16 mouse cellular contexts compared by ENCODE assay signal in genomic region chr1:119409599-119410168, GRCm38 (mm10). TPM values are rescaled to one million over a fixed set of nuclear protein-coding genes. Genes with fewer than 3 reads are reported as not detected.
DNase-seq lines count a peak whose midpoint lies in the region; ATAC-seq and TF ChIP-seq lines count a peak whose summit lies in the region.
"Had no signal": no experiment of that assay in that cellular context is flagged by ENCODE, and none has a peak within 500 bp of the region (broad histone marks: within the 10 kb centered on the region; RNA-seq: fewer than 3 reads in every experiment).

No protein-coding gene starts in this region.

- H3K27ac ChIP-seq in kidney, embryonic 15.5 days: no peak overlapping the region
- H3K27ac ChIP-seq in stomach, embryonic 16.5 days (ENCODE audit: low read length): no peak overlapping the region
- no peak overlapping the region for H3K27ac ChIP-seq in stomach, postnatal 0 days (replicated peaks)
- H3K27ac ChIP-seq: embryonic facial prominence, embryonic 13.5 days; midbrain, embryonic 12.5 days had no signal

- ATAC-seq in kidney, embryonic 15.5 days (replicated peaks; ENCODE audit: low FRiP score): 0 out of 2 replicates have a peak, but pooled peaks have one; percentile 4
- ATAC-seq in stomach, embryonic 16.5 days (ENCODE audit: insufficient read depth, low FRiP score): peak; percentile 7; the same call in 1 of the 2 replicates
- no peak for ATAC-seq in stomach, postnatal 0 days (ENCODE audit: low FRiP score, low TSS enrichment)

- H3K36me3 ChIP-seq in kidney, embryonic 15.5 days: no peaks in the 10 kb centered on the region
- H3K36me3 ChIP-seq in stomach, embryonic 16.5 days (ENCODE audit: control insufficient read depth, insufficient read depth, low read length): no peaks in the 10 kb centered on the region
- H3K36me3 ChIP-seq in stomach, postnatal 0 days (ENCODE audit: control insufficient read depth, insufficient read depth, low read length): no peaks in the 10 kb centered on the region
- H3K36me3 ChIP-seq: embryonic facial prominence, embryonic 13.5 days; midbrain, embryonic 12.5 days had no signal

- WGBS in kidney, embryonic 15.5 days: 64% methylated on average over 5 of the region's 5 CpGs
- WGBS in stomach, embryonic 16.5 days: 46% methylated on average over 5 of the region's 5 CpGs
- 30% methylated on average over 5 of the region's 5 CpGs for WGBS in stomach, postnatal 0 days

- H3K4me2 ChIP-seq in kidney, embryonic 15.5 days: no peak overlapping the region
- H3K4me2 ChIP-seq in stomach, embryonic 16.5 days (ENCODE audit: low read depth, low read length): no peak overlapping the region
- no peak overlapping the region for H3K4me2 ChIP-seq in stomach, postnatal 0 days (replicated peaks; ENCODE audit: low read depth)
- H3K4me2 ChIP-seq: embryonic facial prominence, embryonic 13.5 days; midbrain, embryonic 12.5 days had no signal

- H3K9ac ChIP-seq in kidney, embryonic 15.5 days: no peak overlapping the region
- H3K9ac ChIP-seq in stomach, embryonic 16.5 days (ENCODE audit: low read length): no peak overlapping the region
- H3K9ac ChIP-seq in stomach, postnatal 0 days (ENCODE audit: low read length): no peak overlapping the region
- H3K9ac ChIP-seq: embryonic facial prominence, embryonic 13.5 days; midbrain, embryonic 12.5 days had no signal

- DNase-seq in cerebellum, postnatal 10 days: peak; percentile 66 to 71
- DNase-seq in cerebellum, adult 18-20 months: no peak
- DNase-seq in kidney, postnatal 10 days: no peak
- DNase-seq in stomach, postnatal 0 days (ENCODE audit: low spot score): no peak
- DNase-seq in ovary, postnatal 10 days (ENCODE audit: low spot score): no peak
- no peak for DNase-seq in kidney, adult 18-20 months
- DNase-seq: cerebellum, postnatal 25 days; gastrocnemius, postnatal 14 days; heart, postnatal 36 days; lung, postnatal 10 days; right cerebral cortex, postnatal 14 days; thymus, adult 2 months had no signal

- no peak overlapping the region for H3K4me3 ChIP-seq in kidney, embryonic 15.5 days (replicated peaks)
- H3K4me3 ChIP-seq in stomach, embryonic 16.5 days (replicated peaks; ENCODE audit: low read length): no peak overlapping the region
- H3K4me3 ChIP-seq in stomach, postnatal 0 days (ENCODE audit: low read depth, low read length): no peak overlapping the region
- H3K4me3 ChIP-seq: embryonic facial prominence, embryonic 13.5 days; midbrain, embryonic 12.5 days had no signal

- peaks cover under 1% of the 10 kb centered on the region for H3K27me3 ChIP-seq in kidney, embryonic 15.5 days
- no peaks in the 10 kb centered on the region for H3K27me3 ChIP-seq in stomach, embryonic 16.5 days (ENCODE audit: control insufficient read depth, insufficient read depth, low read length)
- H3K27me3 ChIP-seq in stomach, postnatal 0 days (ENCODE audit: control insufficient read depth, insufficient read depth, low read length): no peaks in the 10 kb centered on the region

- H3K4me1 ChIP-seq in kidney, embryonic 15.5 days: peaks cover 1% of the 10 kb centered on the region; the same call in 1 of the 2 replicates
- H3K4me1 ChIP-seq in stomach, embryonic 16.5 days (ENCODE audit: control insufficient read depth, insufficient read depth, low read length): no peaks in the 10 kb centered on the region; the same call in 1 of the 2 replicates
- no peaks in the 10 kb centered on the region for H3K4me1 ChIP-seq in stomach, postnatal 0 days (replicated peaks; ENCODE audit: control insufficient read depth, insufficient read depth)

- no peak for TF ChIP-seq CTCF in stomach, postnatal 0 days (IDR thresholded peaks at IDR 0.05; ENCODE audit: low read depth)

- no peak for TF ChIP-seq EP300 in stomach, postnatal 0 days (optimal IDR thresholded peaks at IDR 0.05)

- H3K9me3 ChIP-seq in kidney, embryonic 15.5 days (replicated peaks): no peaks in the 10 kb centered on the region
- H3K9me3 ChIP-seq in stomach, embryonic 16.5 days (replicated peaks; ENCODE audit: control insufficient read depth, low read length): no peaks in the 10 kb centered on the region
- no peaks in the 10 kb centered on the region for H3K9me3 ChIP-seq in stomach, postnatal 0 days (ENCODE audit: control insufficient read depth, low read length)
- H3K9me3 ChIP-seq: embryonic facial prominence, embryonic 13.5 days; midbrain, embryonic 12.5 days had no signal

RNA-seq across cellular contexts. Expression of gene Inhbb, which starts 12.4 kb away (rescaled TPM):
- 0.32 and 0.34 TPM in 2 replicates for polyA plus RNA-seq in kidney, embryonic 15.5 days (2015; fragmentation: Nextera tagmentation; extraction: Ambion mirVana)
- polyA plus RNA-seq in stomach, embryonic 16.5 days (2015; fragmentation: Nextera tagmentation; extraction: Ambion mirVana): 0.77 and 0.97 TPM in 2 replicates
- 0.65 and 0.70 TPM in 2 replicates for polyA plus RNA-seq in stomach, postnatal 0 days (2015; fragmentation: Nextera tagmentation; extraction: Ambion mirVana)

Comparison
In these comparisons a context has a peak if more than half of its experiments do, and no peak if none do; other contexts are left out.
1. DNase-seq: peak in cerebellum, postnatal 10 days (2 of 2); none in cerebellum, adult 18-20 months (0 of 2), kidney, postnatal 10 days (single experiment), stomach, postnatal 0 days (single experiment), ovary, postnatal 10 days (single experiment) and kidney, adult 18-20 months (single experiment).